Mouse (Mus musculus) ES-Bruce4 (cell line): ENCODE results near the gene Hadhb. TPM values are rescaled to one million over a fixed set of nuclear protein-coding genes. Genes with fewer than 3 reads are reported as not detected.

ENCODE experiments used
- H3K27ac ChIP-seq: 2 replicates; pipeline ENCODE4 v1.5.1; 2012; ENCODE audit warnings: low read length, inconsistent platforms; ENCODE audit not compliant: insufficient read depth
- H3K27me3 ChIP-seq: 2 replicates; pipeline ENCODE4 v1.6.1; 2012; ENCODE audit warnings: mild to moderate bottlenecking, low read length, inconsistent platforms; ENCODE audit not compliant: control insufficient read depth, poor library complexity, insufficient read depth, severe bottlenecking
- H3K36me3 ChIP-seq: 2 replicates; pipeline ENCODE4 v1.6.1; 2012; ENCODE audit warnings: inconsistent platforms, mild to moderate bottlenecking, low read length, moderate library complexity; ENCODE audit not compliant: control insufficient read depth, poor library complexity, insufficient read depth, severe bottlenecking
- H3K4me1 ChIP-seq: one replicate; pipeline ENCODE4 v1.8.1; 2011; ENCODE audit warnings: low read length; ENCODE audit not compliant: control insufficient read depth, insufficient read depth
- H3K4me3 ChIP-seq: 2 replicates; pipeline ENCODE4 v1.5.1; 2011; ENCODE audit warnings: low read depth, mild to moderate bottlenecking, low read length
- H3K9ac ChIP-seq: 2 replicates; pipeline ENCODE4 v1.6.1; 2012; ENCODE audit warnings: low read depth, mild to moderate bottlenecking, inconsistent platforms; ENCODE audit not compliant: poor library complexity, severe bottlenecking
- H3K9me3 ChIP-seq: replicated peaks from 2 replicates; pipeline ENCODE4 v1.6.1; 2012; ENCODE audit warnings: mild to moderate bottlenecking, low read length, inconsistent platforms; ENCODE audit not compliant: control insufficient read depth, poor library complexity, insufficient read depth, severe bottlenecking
- CTCF ChIP-seq: IDR thresholded peaks from one replicate; pipeline ENCODE4 v1.8.1; 2011; ENCODE audit warnings: low read depth, low read length
- EP300 ChIP-seq: IDR thresholded peaks from 2 replicates; pipeline ENCODE4 v1.6.1; 2011; ENCODE audit warnings: low read depth, low read length; ENCODE audit not compliant: insufficient read depth
- POLR2A ChIP-seq: IDR thresholded peaks from one replicate; pipeline ENCODE4 v1.8.1; 2011; ENCODE audit warnings: low read length; ENCODE audit not compliant: insufficient read depth
- polyA plus RNA-seq: library from polyadenylated mRNA; stranded (reverse); fragments of >200 nt; gene quantifications from 2 replicates; pipeline ENCODE4 v1.2.4, GENCODE M21; 2011; ENCODE audit warnings: low read depth; ENCODE audit not compliant: missing spikeins, insufficient read depth, insufficient read length

Gene Hadhb
- polyA plus RNA-seq, 1 experiment = 44.7 TPM

DNA sequence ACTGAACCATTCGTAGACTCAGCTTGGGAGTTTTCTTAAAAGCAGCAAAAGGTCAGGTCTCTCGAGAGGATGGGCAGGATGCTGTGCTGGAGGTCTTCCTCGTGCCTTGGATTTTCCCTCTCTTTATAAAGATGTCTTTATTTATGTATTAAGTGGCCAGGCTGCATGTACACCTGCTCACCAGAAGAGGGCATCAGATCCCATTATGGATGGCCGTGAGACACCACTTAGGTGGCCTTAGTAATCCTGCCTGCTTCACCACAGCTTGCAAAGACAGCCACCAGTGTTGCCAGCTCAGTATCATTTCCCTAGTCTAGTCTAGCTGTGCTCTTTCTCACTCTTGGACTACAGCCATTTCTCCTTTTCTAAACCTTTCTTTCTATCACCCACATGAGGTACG is 29.5 kb upstream of the Hadhb start:
- Histone ChIP-seq H3K36me3 (no peaks in the 10 kb centered on the region), H3K4me3 (no peak overlapping the region)

GRCm38 (mm10) chr5:30126756-30127155 is 28.3 kb upstream of the Hadhb start:
- Histone ChIP-seq H3K9ac (no peak overlapping the region), H3K4me3 (no peak overlapping the region), H3K36me3 (peaks cover 2% of the 10 kb centered on the region; the same call in 1 of the 2 replicates), H3K27ac (no peak overlapping the region), H3K4me1 (no peaks in the 10 kb centered on the region), H3K27me3 (no peaks in the 10 kb centered on the region), H3K9me3 (no peaks in the 10 kb centered on the region)
- no peak for TF ChIP-seq EP300
- no peak for TF ChIP-seq CTCF
- no peak for TF ChIP-seq POLR2A

More for the DNA sequence above, 29.5 kb upstream of the Hadhb start:
- TF ChIP-seq EP300 (no peak), CTCF (peak; percentile 75), POLR2A (no peak)
- Histone ChIP-seq H3K9me3 (no peaks in the 10 kb centered on the region), H3K27me3 (no peaks in the 10 kb centered on the region), H3K4me1 (peaks cover 1% of the 10 kb centered on the region), H3K27ac (no peak overlapping the region), H3K9ac (no peak overlapping the region)

DNA sequence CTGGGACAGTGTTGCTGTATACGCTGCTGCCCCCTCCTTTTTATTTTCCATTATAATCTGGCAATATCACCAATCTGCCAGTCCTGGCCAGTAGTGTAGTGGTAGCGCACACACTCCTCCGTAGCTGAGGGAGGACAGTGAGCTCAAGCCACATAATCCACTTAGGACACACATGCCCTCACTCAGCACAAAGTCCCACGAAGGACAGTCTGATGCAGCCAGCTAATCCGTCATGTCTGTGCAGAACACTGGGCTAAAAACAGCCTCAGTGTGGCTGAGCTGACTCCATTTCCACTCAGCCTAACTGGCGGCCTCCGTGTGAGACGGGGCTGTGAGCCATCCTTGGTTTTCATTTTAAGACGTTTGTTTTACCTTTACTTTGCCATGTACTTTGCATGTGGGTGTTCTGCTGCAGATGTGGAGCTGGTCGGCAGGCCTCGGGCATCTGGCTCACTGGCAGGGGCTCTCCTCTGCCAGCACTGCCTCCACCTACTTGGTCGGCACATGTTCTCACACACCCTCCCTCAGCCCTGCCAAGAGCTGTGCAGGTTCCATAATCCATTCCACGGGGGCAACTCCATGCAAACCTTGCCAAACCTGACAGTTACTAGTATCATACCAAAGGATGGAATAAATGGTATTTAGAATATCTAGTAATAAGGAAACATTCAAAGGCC is 27.0 kb upstream of the Hadhb start:
- no peaks in the 10 kb centered on the region for H3K9me3 ChIP-seq
- H3K9ac ChIP-seq = no peak overlapping the region
- H3K27ac ChIP-seq = no peak overlapping the region
- no peak overlapping the region for H3K4me3 ChIP-seq
- no peaks in the 10 kb centered on the region for H3K4me1 ChIP-seq
- H3K36me3 ChIP-seq = peaks cover 3% of the 10 kb centered on the region; the same call in 1 of the 2 replicates
- no peak for TF ChIP-seq CTCF
- TF ChIP-seq POLR2A = no peak
- TF ChIP-seq EP300 = no peak
- H3K27me3 ChIP-seq = no peaks in the 10 kb centered on the region

GRCm38 (mm10) chr5:30128680-30129079 is 26.4 kb upstream of the Hadhb start:
- no peaks in the 10 kb centered on the region for H3K9me3 ChIP-seq
- H3K4me3 ChIP-seq = no peak overlapping the region
- H3K27me3 ChIP-seq = no peaks in the 10 kb centered on the region
- TF ChIP-seq EP300 (no peak), POLR2A (no peak), CTCF (no peak)
- H3K4me1 ChIP-seq = no peaks in the 10 kb centered on the region
- no peak overlapping the region for H3K27ac ChIP-seq
- H3K36me3 ChIP-seq = peaks cover 3% of the 10 kb centered on the region; the same call in 1 of the 2 replicates
- H3K9ac ChIP-seq = no peak overlapping the region

DNA sequence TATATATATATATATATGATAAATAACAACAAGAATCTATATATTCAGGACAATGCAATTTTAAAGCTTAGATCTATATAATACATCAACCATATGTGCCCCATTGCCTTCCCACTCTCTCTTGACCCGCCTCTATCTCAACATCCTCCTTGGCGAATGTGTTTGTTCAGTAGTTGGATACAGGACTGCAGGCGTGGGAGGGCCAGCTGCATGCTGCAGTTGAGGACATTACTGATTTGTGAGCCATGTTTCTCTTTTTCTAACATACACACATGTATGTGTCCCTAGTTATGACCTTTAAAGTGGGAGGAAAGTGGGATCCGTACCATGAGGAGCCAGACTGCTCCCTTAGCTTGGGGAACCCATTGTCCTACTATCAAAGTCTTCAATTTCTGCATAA is 23.8 kb upstream of the Hadhb start:
- H3K4me1 ChIP-seq = no peaks in the 10 kb centered on the region
- no peak overlapping the region for H3K4me3 ChIP-seq
- H3K9ac ChIP-seq = no peak overlapping the region
- no peaks in the 10 kb centered on the region for H3K27me3 ChIP-seq
- TF ChIP-seq POLR2A = no peak
- TF ChIP-seq EP300 = no peak
- no peak for TF ChIP-seq CTCF
- H3K27ac ChIP-seq = no peak overlapping the region
- H3K9me3 ChIP-seq = no peaks in the 10 kb centered on the region
- H3K36me3 ChIP-seq = peaks cover 5% of the 10 kb centered on the region; the same call in 1 of the 2 replicates

- no peaks in the 10 kb centered on the region for H3K27me3 ChIP-seq
- H3K4me1 ChIP-seq = no peaks in the 10 kb centered on the region
- H3K36me3 ChIP-seq = peaks cover 5% of the 10 kb centered on the region; the same call in 1 of the 2 replicates
- H3K9me3 ChIP-seq = no peaks in the 10 kb centered on the region
- H3K4me3 ChIP-seq = no peak overlapping the region
- H3K9ac ChIP-seq = no peak overlapping the region
- no peak overlapping the region for H3K27ac ChIP-seq
- no peak for TF ChIP-seq POLR2A
Measured at GRCm38 (mm10) chr5:30132173-30132572, 22.9 kb upstream of the Hadhb start.
